Mouse (Mus musculus): ENCODE data around the gene Hspa1b. TPM values are rescaled to one million over a fixed set of nuclear protein-coding genes. Genes with fewer than 3 reads are reported as not detected.
"Not testable (repeated sequence)": the region's sequence is repeated elsewhere in the genome, so short reads cannot be mapped to it uniquely, and the experiment has no call there.

Hspa1b gene
- polyA plus RNA-seq, 1 experiment, result 5.5 TPM

- no peak overlapping the region for H3K27ac ChIP-seq (ENCODE audit: control insufficient read depth, insufficient read depth, low read depth, low read length, poor library complexity)
- 77% methylated on average over 3 of the region's 3 CpGs for WGBS
Measured at GRCm38 (mm10) chr17:34975581-34976492, 16.8 kb upstream of the Hspa1b start.

GRCm38 (mm10) chr17:34972069-34972749 lies 13.2 kb upstream of the Hspa1b start, which contains the start of the genes Hspa1a and Hspa1l:
Gene Hspa1a, minus strand, starts transcription at chr17:34972156.
Gene Hspa1l, plus strand, starts transcription at chr17:34972703.
- not testable (repeated sequence) for H3K27ac ChIP-seq (ENCODE audit: control insufficient read depth, insufficient read depth, low read depth, low read length, poor library complexity); H3K4me1 ChIP-seq (ENCODE audit: control insufficient read depth, insufficient read depth, low read length)
- WGBS, result under 1% methylated on average over 30 of the region's 33 CpGs
- peak within 1 kb of the TSS; percentile 23 for H3K4me3 ChIP-seq (replicated peaks; ENCODE audit: control insufficient read depth, low read depth, low read length)

More at GRCm38 (mm10) chr17:34975581-34976492, 16.8 kb upstream of the Hspa1b start:
- no peaks in the 10 kb centered on the region; the same call in 1 of the 2 replicates for H3K4me1 ChIP-seq (ENCODE audit: control insufficient read depth, insufficient read depth, low read length)
- TF ChIP-seq CTCF (IDR thresholded peaks at IDR 0.05; ENCODE audit: control insufficient read depth, insufficient read depth, low read length) (no peak), POLR2A (IDR thresholded peaks at IDR 0.05; ENCODE audit: borderline replicate concordance, control insufficient read depth, low read depth, low read length) (no peak)
- no peak overlapping the region for H3K4me3 ChIP-seq (replicated peaks; ENCODE audit: control insufficient read depth, low read depth, low read length)

- H3K4me3 ChIP-seq (replicated peaks; ENCODE audit: control insufficient read depth, low read depth, low read length), result peak overlapping the region; percentile 21
- not testable (repeated sequence) for H3K27ac ChIP-seq (ENCODE audit: control insufficient read depth, insufficient read depth, low read depth, low read length, poor library complexity); H3K4me1 ChIP-seq (ENCODE audit: control insufficient read depth, insufficient read depth, low read length)
- 2% methylated on average over 30 of the region's 43 CpGs for WGBS
Measured at GRCm38 (mm10) chr17:34971694-34972068, 12.6 kb upstream of the Hspa1b start.

GRCm38 (mm10) chr17:34970850-34971249 lies 11.8 kb upstream of the Hspa1b start:
- not testable (repeated sequence) for H3K27ac ChIP-seq (ENCODE audit: control insufficient read depth, insufficient read depth, low read depth, low read length, poor library complexity); H3K4me1 ChIP-seq (ENCODE audit: control insufficient read depth, insufficient read depth, low read length); H3K4me3 ChIP-seq (replicated peaks; ENCODE audit: control insufficient read depth, low read depth, low read length)
- 52% methylated on average over 21 of the region's 37 CpGs for WGBS

- not testable (repeated sequence) for H3K4me1 ChIP-seq (ENCODE audit: control insufficient read depth, insufficient read depth, low read length); H3K4me3 ChIP-seq (replicated peaks; ENCODE audit: control insufficient read depth, low read depth, low read length); H3K27ac ChIP-seq (ENCODE audit: control insufficient read depth, insufficient read depth, low read depth, low read length, poor library complexity)
- WGBS, result 65% methylated on average over 7 of the region's 11 CpGs
Measured at GRCm38 (mm10) chr17:34969822-34970221, 10.8 kb upstream of the Hspa1b start, which contains the start of gene Gm20481. Gene Gm20481, plus strand, starts transcription at chr17:34969912.

- TF ChIP-seq CTCF (IDR thresholded peaks at IDR 0.05; ENCODE audit: control insufficient read depth, insufficient read depth, low read length) (no peak), POLR2A (IDR thresholded peaks at IDR 0.05; ENCODE audit: borderline replicate concordance, control insufficient read depth, low read depth, low read length) (no peak)
- WGBS, result 49% methylated on average over 5 of the region's 5 CpGs
- H3K4me1 ChIP-seq (ENCODE audit: control insufficient read depth, insufficient read depth, low read length), result no peaks in the 10 kb centered on the region
- H3K4me3 ChIP-seq (replicated peaks; ENCODE audit: control insufficient read depth, low read depth, low read length), result no peak overlapping the region
- H3K27ac ChIP-seq (ENCODE audit: control insufficient read depth, insufficient read depth, low read depth, low read length, poor library complexity), result no peak overlapping the region
Measured at GRCm38 (mm10) chr17:34965627-34966026, 6.6 kb upstream of the Hspa1b start.

- no peak overlapping the region for H3K27ac ChIP-seq (ENCODE audit: control insufficient read depth, insufficient read depth, low read depth, low read length, poor library complexity)
- no peaks in the 10 kb centered on the region for H3K4me1 ChIP-seq (ENCODE audit: control insufficient read depth, insufficient read depth, low read length)
- TF ChIP-seq CTCF (IDR thresholded peaks at IDR 0.05; ENCODE audit: control insufficient read depth, insufficient read depth, low read length) (no peak), POLR2A (IDR thresholded peaks at IDR 0.05; ENCODE audit: borderline replicate concordance, control insufficient read depth, low read depth, low read length) (no peak)
- 59% methylated on average over 1 of the region's 1 CpGs for WGBS
- H3K4me3 ChIP-seq (replicated peaks; ENCODE audit: control insufficient read depth, low read depth, low read length), result no peak overlapping the region
Measured at GRCm38 (mm10) chr17:34964640-34965049, 5.6 kb upstream of the Hspa1b start.

- Histone ChIP-seq H3K27ac (ENCODE audit: control insufficient read depth, insufficient read depth, low read depth, low read length, poor library complexity) (no peak overlapping the region), H3K4me1 (ENCODE audit: control insufficient read depth, insufficient read depth, low read length) (no peaks in the 10 kb centered on the region), H3K4me3 (replicated peaks; ENCODE audit: control insufficient read depth, low read depth, low read length) (no peak overlapping the region)
- 47% methylated on average over 1 of the region's 1 CpGs for WGBS
- TF ChIP-seq CTCF (IDR thresholded peaks at IDR 0.05; ENCODE audit: control insufficient read depth, insufficient read depth, low read length) (no peak), POLR2A (IDR thresholded peaks at IDR 0.05; ENCODE audit: borderline replicate concordance, control insufficient read depth, low read depth, low read length) (no peak)
Measured at GRCm38 (mm10) chr17:34962841-34963240, 3.8 kb upstream of the Hspa1b start.

- 5% methylated on average over 3 of the region's 3 CpGs for WGBS
- H3K4me1 ChIP-seq (ENCODE audit: control insufficient read depth, insufficient read depth, low read length), result no peaks in the 10 kb centered on the region
- TF ChIP-seq POLR2A (IDR thresholded peaks at IDR 0.05; ENCODE audit: borderline replicate concordance, control insufficient read depth, low read depth, low read length) (no peak), CTCF (IDR thresholded peaks at IDR 0.05; ENCODE audit: control insufficient read depth, insufficient read depth, low read length) (no peak)
Measured at GRCm38 (mm10) chr17:34962125-34962524, 3.1 kb upstream of the Hspa1b start.

More at GRCm38 (mm10) chr17:34962125-34962524, 3.1 kb upstream of the Hspa1b start:
- Histone ChIP-seq H3K27ac (ENCODE audit: control insufficient read depth, insufficient read depth, low read depth, low read length, poor library complexity) (no peak overlapping the region), H3K4me3 (replicated peaks; ENCODE audit: control insufficient read depth, low read depth, low read length) (no peak overlapping the region)
